Mouse (Mus musculus) adrenal gland, postnatal 36 days (tissue): ENCODE measurements around the gene Slc16a8. TPM values are rescaled to one million over a fixed set of nuclear protein-coding genes. Genes with fewer than 3 reads are reported as not detected.

Source experiments
- DNase-seq, 2 experiments: peaks; one replicate each; pipeline ENCODE4 v3.0.0; 2021; ENCODE audit warnings: mixed read lengths in 1 of 2
- total RNA-seq, 2 experiments: library from RNA; stranded (reverse); gene quantifications; 2 replicates each; pipeline ENCODE4 v1.2.3; 2021

Slc16a8 gene
- total RNA-seq, 2 experiments from 2014 or later: not detected

GRCm38 (mm10) chr15:79213591-79213990, 41.0 kb downstream of the Slc16a8 start:
- no peak for DNase-seq

DNA sequence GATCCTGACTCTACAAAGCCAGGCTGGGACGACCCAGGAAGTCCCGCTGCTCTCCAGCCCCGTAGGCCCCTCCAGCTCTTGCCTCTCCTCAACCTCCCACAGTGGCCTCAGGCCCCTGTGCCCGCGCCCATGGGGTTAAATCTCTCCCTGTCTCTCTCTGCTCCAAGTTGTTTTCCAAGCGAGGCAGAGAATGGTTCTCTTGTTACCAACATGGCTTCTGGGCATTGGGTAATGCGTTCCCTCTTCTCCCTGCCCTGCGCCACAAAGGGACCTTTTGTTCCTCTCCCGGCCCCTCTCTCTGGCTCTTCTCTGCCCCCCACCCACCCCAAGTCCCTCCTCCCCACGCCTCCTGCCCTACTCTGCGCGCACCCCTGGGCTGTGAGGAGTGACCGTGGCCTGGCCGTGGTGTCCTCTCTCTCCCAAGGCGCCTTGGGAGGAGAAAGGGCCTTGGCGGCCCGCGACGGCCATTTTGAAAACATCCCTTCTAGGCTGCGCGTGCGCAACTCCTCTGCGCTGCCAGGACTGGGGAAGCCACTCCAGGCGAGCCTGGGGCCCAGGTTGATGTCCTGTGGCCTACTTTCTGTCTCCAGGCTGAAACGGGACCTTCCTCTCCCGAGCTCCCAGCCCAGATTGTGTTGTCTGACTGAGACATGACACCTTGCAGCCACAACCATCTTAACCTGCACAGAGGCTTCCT, 41.7 kb downstream of the Slc16a8 start:
- DNase-seq: no peak

DNA sequence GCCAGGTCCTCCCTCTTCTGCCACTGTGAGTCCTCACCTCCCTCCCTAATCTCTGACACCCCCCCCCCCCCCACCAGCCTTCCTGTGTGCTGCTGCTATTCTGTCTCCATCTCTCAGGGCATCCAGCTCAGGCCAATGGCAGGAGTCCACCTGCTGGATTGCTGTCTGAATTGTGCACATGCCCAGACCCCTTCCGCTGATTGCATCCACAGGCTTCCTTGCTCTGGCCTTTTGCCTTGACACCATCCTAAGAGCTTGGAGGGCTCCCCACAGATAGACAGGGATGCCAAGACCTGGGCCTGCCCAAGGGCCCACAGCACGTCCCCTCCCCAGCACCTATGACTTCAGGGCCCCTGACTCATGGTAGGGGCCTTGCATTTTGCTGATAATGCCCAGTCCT, 44.2 kb downstream of the Slc16a8 start:
- DNase-seq: no peak

DNA sequence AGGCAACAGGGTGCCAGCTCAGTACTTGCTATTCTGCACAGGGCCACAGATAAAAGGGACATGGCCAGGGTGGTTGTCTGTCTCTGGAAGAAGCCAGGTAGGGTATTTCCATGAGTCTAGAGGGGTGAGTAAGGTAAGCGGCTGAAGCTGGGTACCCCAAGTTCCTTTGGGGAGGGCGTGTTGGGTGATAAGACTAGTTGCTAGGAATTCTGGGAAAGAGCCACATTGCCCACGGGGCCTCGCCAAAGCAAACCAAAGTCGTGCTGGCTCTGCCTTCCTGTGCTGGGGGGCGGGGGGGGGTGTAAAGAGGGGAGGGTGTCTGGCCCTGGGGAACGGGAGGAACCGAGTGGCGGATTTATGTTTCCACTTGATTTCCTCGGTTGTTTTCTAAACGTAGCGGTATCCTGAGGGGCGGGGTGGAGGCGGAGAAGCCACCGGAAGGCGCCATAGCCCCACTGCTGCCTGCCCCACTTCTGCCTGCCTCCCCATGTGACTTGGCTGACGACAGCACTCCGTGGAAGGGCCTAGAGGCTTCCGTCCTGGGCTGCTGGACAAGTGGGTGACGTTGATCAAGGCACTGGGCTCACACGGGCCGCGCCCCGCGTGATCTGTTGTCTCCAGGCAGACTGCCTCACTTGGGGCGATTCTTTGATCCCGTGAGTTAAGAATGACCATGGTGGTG, 45.7 kb downstream of the Slc16a8 start:
- peak; percentile 39 to 61 for DNase-seq

- peak; percentile 68 to 69 for DNase-seq
Measured at GRCm38 (mm10) chr15:79208211-79208610, 46.4 kb downstream of the Slc16a8 start.

DNA sequence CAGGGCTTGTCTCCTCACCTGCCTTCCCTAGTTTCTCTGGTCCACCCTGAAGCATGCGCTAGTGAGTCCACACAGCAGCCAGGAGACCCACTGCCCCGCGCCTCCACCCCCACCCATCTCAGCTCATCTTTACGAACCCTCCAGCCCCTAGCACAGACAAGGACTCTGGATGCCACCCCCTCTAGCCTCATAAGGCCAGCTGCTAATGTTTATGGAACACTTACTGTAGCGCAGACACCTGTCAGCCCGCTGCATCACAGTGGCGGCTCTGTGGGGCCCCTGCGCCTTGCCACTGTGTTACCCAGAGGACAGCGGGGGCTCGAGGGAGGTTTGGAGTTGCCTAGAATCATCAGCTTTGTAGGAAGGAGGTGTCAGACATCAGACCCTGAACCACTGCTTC, 52.0 kb downstream of the Slc16a8 start:
- DNase-seq: no peak

GRCm38 (mm10) chr15:79201491-79202150, 52.9 kb downstream of the Slc16a8 start:
- no peak for DNase-seq

Other genes with a start within 250 kb of the Slc16a8 start
- gene H1f0, start 226.3 kb downstream of the Slc16a8 start, total RNA-seq: 100 to 1,000 TPM; 127 to 173 TPM
- gene Galr3, start 212.9 kb downstream of the Slc16a8 start, total RNA-seq: under 1 TPM; 0.30 to 0.36 TPM
- 10 to 100 TPM; 18.9 to 27.0 TPM for gene Ankrd54, start 191.9 kb downstream of the Slc16a8 start, total RNA-seq
- gene Eif3l, start 179.6 kb downstream of the Slc16a8 start, total RNA-seq: 100 to 1,000 TPM; 140 to 156 TPM
- gene Micall1, start 145.9 kb downstream of the Slc16a8 start, total RNA-seq: 10 to 100 TPM; 41.3 to 51.4 TPM
- gene Polr2f, start 113.8 kb downstream of the Slc16a8 start, total RNA-seq: 100 to 1,000 TPM; 137 to 143 TPM
- 1 to 10 TPM; 5.5 to 7.3 TPM for gene 1700088E04Rik, start 113.5 kb downstream of the Slc16a8 start, total RNA-seq
- gene Sox10, start 89.5 kb downstream of the Slc16a8 start, total RNA-seq: 1 to 10 TPM; 1.3 to 1.8 TPM
- 10 to 100 TPM; 17.7 to 18.1 TPM for gene Pick1, start 25.6 kb downstream of the Slc16a8 start, total RNA-seq
- gene Gm49486, start 25.4 kb downstream of the Slc16a8 start, total RNA-seq: under 1 TPM in 1 of 2 experiments, not detected in 1; 0.13 TPM
- not detected for gene Baiap2l2, start 30.8 kb upstream of the Slc16a8 start, total RNA-seq
- 10 to 100 TPM; 25.1 to 30.8 TPM for gene Pla2g6, start 73.6 kb upstream of the Slc16a8 start, total RNA-seq
- 10 to 100 TPM in 1 of 2 experiments, 1 to 10 TPM in 1; 6.3 to 19.1 TPM for gene Maff, start 91.9 kb upstream of the Slc16a8 start, total RNA-seq
- gene Tmem184b, start 148.8 kb upstream of the Slc16a8 start, total RNA-seq: 10 to 100 TPM; 46.6 to 75.2 TPM
- 10 to 100 TPM; 69.0 to 96.0 TPM for gene Csnk1e, start 200.8 kb upstream of the Slc16a8 start, total RNA-seq